Mouse (Mus musculus): ENCODE measurements around the gene Drp2. TPM values are rescaled to one million over a fixed set of nuclear protein-coding genes. Genes with fewer than 3 reads are reported as not detected.

The Drp2 gene
- polyA plus RNA-seq, 1 experiment from 2014 or later: 0.81 TPM

DNA sequence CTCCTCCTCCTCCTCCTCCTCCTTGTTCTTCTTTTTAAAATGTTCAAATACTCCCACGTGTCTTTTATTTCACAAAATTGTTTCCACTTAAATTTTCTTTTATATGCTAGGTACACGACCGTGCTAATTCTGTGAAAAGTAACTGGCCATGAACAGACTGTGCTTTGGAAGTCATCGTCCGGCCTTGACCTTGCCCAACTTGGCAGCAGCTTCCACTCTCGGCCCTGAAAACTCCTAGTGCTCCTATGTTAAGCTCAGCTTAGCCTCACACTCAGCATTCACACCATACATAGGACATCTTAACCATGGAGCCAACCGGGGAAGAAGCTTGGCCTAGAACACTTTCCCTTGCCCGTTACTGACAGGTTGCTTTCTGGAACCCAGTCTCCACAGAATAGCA lies 96.3 kb downstream of the Drp2 start:
- Histone ChIP-seq H3K4me1 (ENCODE audit: control insufficient read depth, insufficient read depth, low read length) (no peaks in the 10 kb centered on the region), H3K36me3 (ENCODE audit: control insufficient read depth, insufficient read depth, low read length) (no peaks in the 10 kb centered on the region), H3K27ac (ENCODE audit: low read length) (no peak overlapping the region), H3K9me3 (ENCODE audit: control insufficient read depth, low read length) (no peaks in the 10 kb centered on the region), H3K4me2 (ENCODE audit: low read depth, low read length) (no peak overlapping the region), H3K4me3 (ENCODE audit: low read length) (no peak overlapping the region), H3K9ac (ENCODE audit: low read depth, low read length) (no peak overlapping the region), H3K27me3 (replicated peaks; ENCODE audit: control insufficient read depth, insufficient read depth, low read length) (no peaks in the 10 kb centered on the region)
- no peak for ATAC-seq
- WGBS: 82% methylated on average over 8 of the region's 8 CpGs

Other genes starting within 250 kb of the Drp2 start
- gene Xkrx, start 242.5 kb upstream of the Drp2 start, polyA plus RNA-seq (2015; fragmentation: Nextera tagmentation; extraction: Ambion mirVana): 0.06 and 0.16 TPM in 2 replicates
- not detected in 2 replicates for gene Arl13a, start 217.1 kb upstream of the Drp2 start, polyA plus RNA-seq (2015; fragmentation: Nextera tagmentation; extraction: Ambion mirVana)
- gene Nox1, start 182.6 kb upstream of the Drp2 start, polyA plus RNA-seq (2015; fragmentation: Nextera tagmentation; extraction: Ambion mirVana): 0.05 and 0.11 TPM in 2 replicates
- 25.1 and 27.0 TPM in 2 replicates for gene Trmt2b, start 127.6 kb upstream of the Drp2 start, polyA plus RNA-seq (2015; fragmentation: Nextera tagmentation; extraction: Ambion mirVana)
- gene Tmem35a, start 109.3 kb upstream of the Drp2 start, polyA plus RNA-seq (2015; fragmentation: Nextera tagmentation; extraction: Ambion mirVana): 3.8 and 4.7 TPM in 2 replicates
- gene Cenpi, start 96.5 kb upstream of the Drp2 start, polyA plus RNA-seq (2015; fragmentation: Nextera tagmentation; extraction: Ambion mirVana): 20.3 and 21.2 TPM in 2 replicates
- gene Taf7l, start 71.9 kb downstream of the Drp2 start, polyA plus RNA-seq (2015; fragmentation: Nextera tagmentation; extraction: Ambion mirVana): not detected in 2 replicates
- gene Timm8a1, start 137.3 kb downstream of the Drp2 start, polyA plus RNA-seq (2015; fragmentation: Nextera tagmentation; extraction: Ambion mirVana): 122 and 141 TPM in 2 replicates
- gene Btk, start 179.0 kb downstream of the Drp2 start, polyA plus RNA-seq (2015; fragmentation: Nextera tagmentation; extraction: Ambion mirVana): 1.0 and 1.4 TPM in 2 replicates
- gene Rpl36a, start 181.1 kb downstream of the Drp2 start, polyA plus RNA-seq (2015; fragmentation: Nextera tagmentation; extraction: Ambion mirVana): 311 and 329 TPM in 2 replicates
- 9.9 and 14.1 TPM in 2 replicates for gene Gla, start 196.6 kb downstream of the Drp2 start, polyA plus RNA-seq (2015; fragmentation: Nextera tagmentation; extraction: Ambion mirVana)
- gene Hnrnph2, start 196.6 kb downstream of the Drp2 start, polyA plus RNA-seq (2015; fragmentation: Nextera tagmentation; extraction: Ambion mirVana): 128 and 130 TPM in 2 replicates

All from intestine, embryonic 16.5 days (tissue).